Mouse (Mus musculus) CH12.LX (cell line): ENCODE measurements at regions not wholly inside any gene's neighbourhood (a gene's known extent, or its start where the extent isn't known, plus 50 kb on each side); places are given as distances from the start of the nearest gene placed in this dataset.

Experiments
- EP300 ChIP-seq: IDR thresholded peaks from 2 replicates; pipeline ENCODE4 v1.6.1; 2011; ENCODE audit warnings: low read length, improper control_type of control experiment
- TCF12 ChIP-seq: IDR thresholded peaks from 2 replicates; pipeline ENCODE4 v1.6.1; 2014; ENCODE audit warnings: low read depth, mild to moderate bottlenecking, inconsistent platforms, low read length, improper control_type of control experiment
- USF2 ChIP-seq: conservative IDR thresholded peaks from 2 replicates; pipeline ENCODE4 v1.6.1; 2011; ENCODE audit warnings: low read depth, low read length, improper control_type of control experiment
- ZKSCAN1 ChIP-seq: IDR thresholded peaks from 2 replicates; pipeline ENCODE4 v1.6.1; 2012; ENCODE audit warnings: low read depth, inconsistent platforms, low read length, improper control_type of control experiment, borderline replicate concordance

- TF ChIP-seq USF2 (no peak), TCF12 (no peak), EP300 (no peak), ZKSCAN1 (no peak)
Observed at GRCm38 (mm10) chr13:46058341-46058740, 93.5 kb upstream of the Atxn1 start.
